In the genomic region with DNA sequence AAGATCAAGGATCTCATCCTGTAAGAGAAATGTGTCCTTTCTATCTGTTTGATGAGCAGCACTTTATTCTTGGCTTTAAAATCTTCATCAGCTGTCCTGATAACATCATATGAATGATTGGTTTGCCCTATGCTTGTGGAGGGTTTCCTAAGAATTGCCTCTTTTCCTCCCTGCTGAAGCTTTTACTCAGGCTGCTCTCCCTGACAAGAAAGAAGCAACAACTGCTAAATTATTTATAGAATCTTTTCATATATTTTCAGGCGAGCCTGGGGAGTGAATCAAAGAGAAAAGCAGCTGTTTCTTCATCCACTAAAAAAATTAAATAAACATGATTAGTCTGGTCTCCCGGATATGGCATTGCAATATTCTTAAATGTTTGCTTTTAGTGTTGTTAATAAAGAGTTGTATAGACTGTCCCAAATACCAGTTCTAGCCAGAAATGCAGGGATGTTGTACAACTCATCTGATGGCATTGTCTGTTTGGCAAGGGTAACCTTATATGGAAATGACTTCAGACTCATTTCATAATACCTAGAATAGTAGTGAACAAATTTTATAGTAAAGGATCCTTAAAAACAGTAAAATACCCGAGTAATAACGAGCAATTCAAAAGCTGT, we compare ENCODE assay signal across 12 mouse cellular contexts.
"Had no signal": no experiment of that assay in that cellular context is flagged by ENCODE, and none has a peak within 500 bp of the region (broad histone marks: within the 10 kb centered on the region; RNA-seq: fewer than 3 reads in every experiment).

No protein-coding gene starts in this region.

- H3K4me2 ChIP-seq: kidney, embryonic 15.5 days; liver, embryonic 11.5 days; liver, embryonic 15.5 days had no signal

- H3K27me3 ChIP-seq: kidney, embryonic 15.5 days; liver, embryonic 15.5 days had no signal

- DNase-seq: kidney, adult 2 months; kidney, postnatal 14 days; lung, postnatal 10 days; thymus, adult 18-20 months; thymus, postnatal 14 days had no signal

- H3K9ac ChIP-seq: kidney, embryonic 15.5 days; liver, embryonic 15.5 days had no signal

- ATAC-seq: intestine, embryonic 16.5 days had no signal

- H3K4me3 ChIP-seq: kidney, embryonic 15.5 days; left cerebral cortex, adult 2 months; limb, embryonic 10.5 days; liver, embryonic 15.5 days had no signal

- H3K9me3 ChIP-seq: kidney, embryonic 15.5 days; limb, embryonic 10.5 days; liver, embryonic 15.5 days had no signal

- H3K36me3 ChIP-seq: kidney, embryonic 15.5 days; limb, embryonic 10.5 days; liver, embryonic 15.5 days had no signal

- H3K27ac ChIP-seq: kidney, embryonic 15.5 days; left cerebral cortex, adult 2 months; limb, embryonic 10.5 days; liver, embryonic 15.5 days; stomach, postnatal 0 days had no signal

- H3K4me1 ChIP-seq: kidney, embryonic 15.5 days; limb, embryonic 10.5 days; liver, embryonic 15.5 days had no signal
